Mouse (Mus musculus) cerebellum, adult 11 months (tissue): ENCODE results near the gene Adgrb3.
"Not testable (repeated sequence)": the region's sequence is repeated elsewhere in the genome, so short reads cannot be mapped to it uniquely, and the experiment has no call there.

Experiments
- DNase-seq: peaks from one replicate; pipeline ENCODE4 v3.0.0; 2022

The Adgrb3 gene

DNA sequence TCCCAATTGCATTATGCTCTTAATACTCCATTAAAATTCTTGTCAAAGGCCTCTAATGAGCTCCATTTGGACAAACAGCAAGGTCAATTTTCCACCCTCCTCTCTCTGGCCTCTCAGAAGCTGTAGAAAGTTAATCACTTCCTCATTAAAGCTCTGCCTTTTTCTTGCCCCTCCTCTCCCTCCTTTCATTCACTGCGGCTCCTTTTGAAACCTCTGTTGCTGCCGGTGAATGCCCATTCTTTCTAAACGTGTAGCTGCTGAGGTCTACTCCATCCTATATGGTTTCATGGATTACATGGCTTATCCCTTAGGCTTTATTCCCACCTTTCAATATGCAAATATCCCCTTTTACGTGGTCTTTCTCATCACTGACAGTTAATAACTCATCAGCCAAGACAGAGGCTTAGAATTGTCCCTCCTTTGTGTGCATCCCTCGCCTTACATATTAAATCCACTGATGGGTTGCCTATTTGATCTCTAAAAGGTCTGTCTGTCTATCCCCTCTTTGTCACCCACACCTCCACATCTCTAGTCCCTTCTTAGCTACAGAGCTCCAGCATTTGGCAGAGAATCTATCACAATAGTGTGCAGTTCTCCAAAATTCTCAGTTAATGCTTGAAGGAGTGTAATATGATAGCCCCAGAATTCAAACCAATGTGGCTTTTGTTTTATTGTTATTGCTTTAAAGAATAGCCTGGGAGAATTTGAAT, 741.3 kb downstream of the Adgrb3 start:
- DNase-seq, result no peak

DNA sequence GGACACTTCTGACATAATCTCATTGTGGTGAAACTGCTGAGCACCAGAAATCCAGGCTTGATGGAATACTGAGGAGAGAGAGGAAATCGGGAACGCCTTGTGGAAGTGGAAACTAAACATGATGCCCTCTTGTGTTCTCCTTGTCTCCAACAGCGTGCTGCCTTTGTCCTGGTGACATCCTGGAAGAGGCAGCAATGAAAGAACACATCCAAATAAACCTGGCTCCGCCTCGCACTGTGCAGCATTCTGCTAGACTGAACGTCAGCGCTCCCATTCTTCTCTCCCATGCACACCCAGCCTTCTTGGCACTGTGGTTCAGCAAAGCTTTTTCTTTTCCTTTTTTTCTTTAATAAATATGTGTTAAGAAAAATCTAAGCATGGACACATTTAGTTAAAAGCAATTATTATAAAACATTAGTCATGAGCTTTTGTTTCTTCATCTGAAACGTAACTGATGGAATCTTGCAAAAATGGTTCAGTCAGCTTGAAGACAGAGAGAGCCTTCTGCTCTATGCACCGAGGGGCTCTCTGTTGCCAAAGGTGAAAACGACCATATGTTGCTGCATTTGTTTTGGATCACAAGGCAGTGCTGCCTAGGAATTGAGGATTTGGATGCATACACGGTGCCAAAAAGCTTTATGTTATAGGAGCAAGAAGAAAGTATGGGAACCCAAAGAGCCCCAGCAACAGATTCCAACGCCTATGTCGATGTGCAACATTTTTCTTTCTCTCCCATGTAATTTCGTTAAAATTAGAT, 743.7 kb downstream of the Adgrb3 start:
- DNase-seq, result peak; percentile 75

DNA sequence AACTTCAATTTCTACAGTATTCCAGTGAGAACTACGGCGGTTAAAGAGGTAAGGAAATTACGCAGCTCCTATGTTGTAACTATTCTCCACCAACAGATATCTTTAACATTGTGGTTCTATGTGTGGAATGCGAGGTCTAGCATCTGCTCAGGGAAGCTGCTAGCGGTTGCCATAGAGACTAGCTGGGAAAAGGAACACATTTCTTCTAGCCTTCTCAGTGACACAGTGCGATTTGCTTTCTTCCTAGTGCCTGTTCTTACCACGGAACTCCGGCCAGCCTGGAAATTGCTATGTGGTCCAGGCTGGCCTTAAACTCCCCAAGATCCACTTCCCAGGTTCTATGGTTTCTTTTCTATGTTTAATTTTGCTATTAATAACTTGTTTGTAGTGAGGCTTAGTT, 747.1 kb downstream of the Adgrb3 start:
- no peak for DNase-seq

DNA sequence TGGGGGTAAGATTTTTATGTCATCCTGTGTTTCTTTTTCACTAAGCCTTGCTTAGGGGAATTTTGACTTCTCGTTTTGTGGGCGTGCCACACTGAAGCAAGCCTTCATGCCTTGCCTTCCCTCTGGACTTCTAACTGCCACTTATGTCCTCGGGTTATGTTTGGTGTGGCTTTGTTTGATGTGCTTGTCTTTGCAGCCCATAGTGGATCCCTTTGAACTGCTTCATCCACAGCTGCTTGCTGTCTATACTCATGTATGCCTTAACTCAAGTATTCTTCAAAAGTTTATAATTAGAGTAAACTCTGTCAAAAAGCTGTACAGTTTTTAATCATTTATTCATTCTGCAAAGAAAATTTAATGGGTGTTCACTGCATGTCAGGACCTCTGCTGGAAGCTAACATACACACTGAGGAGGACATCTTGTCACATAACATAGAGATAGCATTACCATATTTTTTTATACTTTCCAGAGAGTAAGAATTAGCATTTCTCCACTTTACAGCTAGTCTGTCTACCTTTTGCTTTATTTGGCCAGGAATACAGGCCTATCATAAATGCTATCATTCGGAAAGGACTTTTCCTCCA, 748.1 kb downstream of the Adgrb3 start:
- no peak for DNase-seq

DNA sequence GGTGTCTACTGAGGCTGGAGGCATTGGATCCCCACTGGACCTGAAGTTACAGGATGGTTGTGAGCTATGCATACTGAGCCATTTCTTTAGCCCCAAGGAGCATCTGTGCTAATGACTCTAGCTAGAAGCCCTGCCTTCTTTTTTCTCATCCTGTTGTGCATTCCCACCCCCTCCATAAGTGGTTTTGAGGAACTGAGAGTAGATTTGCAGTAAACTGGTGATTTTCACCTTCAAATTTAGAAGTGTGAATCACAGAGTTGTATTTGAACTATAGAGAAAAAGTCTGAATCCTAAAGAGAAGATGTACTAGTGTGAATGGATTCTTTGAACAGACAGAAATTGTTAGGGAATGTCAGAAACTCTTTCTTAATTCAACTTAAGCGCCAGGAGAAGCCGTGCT, 750.1 kb downstream of the Adgrb3 start:
- DNase-seq, result no peak

- DNase-seq, result no peak
Observed at GRCm38 (mm10) chr1:25075952-25076351, 753.6 kb downstream of the Adgrb3 start.

DNA sequence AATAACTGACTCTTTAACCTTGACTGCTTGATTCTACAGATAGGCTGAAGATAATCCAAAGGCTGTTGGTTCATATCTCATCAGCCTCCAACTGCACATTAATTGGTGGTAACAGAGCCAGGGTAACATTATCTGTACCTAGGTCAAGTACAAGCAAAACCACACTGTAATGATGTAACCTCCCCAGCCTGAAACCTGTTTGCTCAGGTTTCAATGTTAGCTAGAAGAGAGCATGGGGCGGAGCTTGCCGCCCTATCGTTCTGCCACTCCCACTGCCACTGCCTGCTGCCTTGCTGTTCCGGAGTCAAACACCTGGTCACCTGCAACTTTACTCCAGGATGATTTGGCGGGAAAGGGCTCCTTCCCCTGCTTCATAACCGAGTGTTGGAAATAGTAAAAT, 765.5 kb downstream of the Adgrb3 start:
- DNase-seq, result no peak

DNA sequence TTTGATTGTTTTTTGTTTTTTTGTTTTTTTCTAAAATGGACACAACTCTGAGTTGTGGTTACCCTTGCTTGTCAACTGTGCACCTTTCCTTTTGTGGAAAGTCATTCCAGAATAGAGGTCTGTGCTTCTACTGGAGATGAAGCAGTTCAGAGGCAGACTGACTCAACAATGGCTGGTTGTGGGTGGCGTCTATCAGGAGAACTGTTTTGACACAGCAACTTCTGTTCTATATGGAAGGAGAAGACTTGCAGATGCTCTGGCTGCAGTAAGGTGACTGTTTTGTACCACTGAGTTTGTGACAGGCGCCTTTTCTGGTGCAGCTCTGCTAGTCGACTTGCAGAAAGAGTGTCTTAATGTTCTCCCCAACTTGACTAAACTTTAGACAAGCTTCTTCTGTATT, 768.6 kb downstream of the Adgrb3 start:
- no peak for DNase-seq

DNA sequence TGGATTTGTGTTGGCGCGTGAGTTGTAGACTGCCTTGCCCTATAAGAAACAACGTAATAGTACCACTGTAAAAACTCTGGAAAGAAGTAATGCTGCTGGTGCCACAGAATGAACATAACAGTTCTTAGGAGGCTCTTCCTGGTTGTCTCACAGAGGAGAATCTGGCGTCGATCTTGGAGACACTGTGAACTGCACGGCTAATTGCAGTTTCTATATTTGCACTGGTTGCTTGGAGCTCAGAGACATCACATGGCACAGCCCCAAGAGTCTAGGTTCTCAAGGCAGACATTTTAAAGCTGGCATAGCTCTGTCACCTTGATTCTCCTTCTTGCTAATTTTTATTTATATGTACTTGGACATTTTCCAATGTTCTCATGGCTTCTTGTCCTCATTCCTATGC, 769.3 kb downstream of the Adgrb3 start:
- DNase-seq, result peak; percentile 26

GRCm38 (mm10) chr1:25057656-25058055, 771.9 kb downstream of the Adgrb3 start:
- peak; percentile 16 for DNase-seq

DNA sequence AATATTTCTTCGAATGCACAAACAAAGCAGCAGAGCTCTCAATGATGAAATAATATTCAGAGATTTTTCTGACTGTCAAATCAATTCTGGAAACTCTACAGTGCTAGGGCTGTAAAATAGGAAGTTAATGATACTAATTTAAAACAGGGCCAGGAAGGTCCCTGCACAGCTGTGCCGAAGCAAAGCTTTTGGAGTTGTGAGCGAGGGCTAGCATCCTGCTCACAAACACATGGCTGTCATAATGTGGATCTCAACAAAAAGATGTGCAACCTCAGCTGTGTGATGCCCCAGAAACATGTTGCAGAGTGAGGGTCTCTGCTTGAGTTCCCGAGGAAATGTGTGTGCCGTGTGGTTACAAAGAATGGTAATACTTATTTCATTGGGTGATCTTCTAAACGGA, 772.3 kb downstream of the Adgrb3 start:
- no peak for DNase-seq

DNA sequence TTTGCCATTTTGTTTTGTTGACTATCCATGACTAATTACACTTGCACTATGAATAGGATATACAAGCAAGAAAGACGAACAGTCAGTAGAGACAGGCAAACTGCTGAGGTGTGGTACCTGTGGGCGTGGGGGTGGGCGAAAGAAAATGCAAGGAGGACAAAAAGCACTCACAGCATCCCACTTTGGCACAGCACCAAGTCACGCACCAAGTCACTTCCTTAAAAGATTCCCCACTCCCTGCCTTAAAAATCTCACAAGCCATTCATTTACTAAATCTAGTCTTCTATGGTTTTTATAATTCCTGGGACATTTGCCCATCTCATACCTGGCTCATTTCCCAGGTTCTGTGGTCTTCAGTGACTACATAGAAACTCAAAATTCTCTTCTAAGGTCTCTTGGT, 787.4 kb downstream of the Adgrb3 start:
- DNase-seq, result no peak

- peak; percentile 8 for DNase-seq
Observed at GRCm38 (mm10) chr1:25034161-25034560, 795.3 kb downstream of the Adgrb3 start.

DNA sequence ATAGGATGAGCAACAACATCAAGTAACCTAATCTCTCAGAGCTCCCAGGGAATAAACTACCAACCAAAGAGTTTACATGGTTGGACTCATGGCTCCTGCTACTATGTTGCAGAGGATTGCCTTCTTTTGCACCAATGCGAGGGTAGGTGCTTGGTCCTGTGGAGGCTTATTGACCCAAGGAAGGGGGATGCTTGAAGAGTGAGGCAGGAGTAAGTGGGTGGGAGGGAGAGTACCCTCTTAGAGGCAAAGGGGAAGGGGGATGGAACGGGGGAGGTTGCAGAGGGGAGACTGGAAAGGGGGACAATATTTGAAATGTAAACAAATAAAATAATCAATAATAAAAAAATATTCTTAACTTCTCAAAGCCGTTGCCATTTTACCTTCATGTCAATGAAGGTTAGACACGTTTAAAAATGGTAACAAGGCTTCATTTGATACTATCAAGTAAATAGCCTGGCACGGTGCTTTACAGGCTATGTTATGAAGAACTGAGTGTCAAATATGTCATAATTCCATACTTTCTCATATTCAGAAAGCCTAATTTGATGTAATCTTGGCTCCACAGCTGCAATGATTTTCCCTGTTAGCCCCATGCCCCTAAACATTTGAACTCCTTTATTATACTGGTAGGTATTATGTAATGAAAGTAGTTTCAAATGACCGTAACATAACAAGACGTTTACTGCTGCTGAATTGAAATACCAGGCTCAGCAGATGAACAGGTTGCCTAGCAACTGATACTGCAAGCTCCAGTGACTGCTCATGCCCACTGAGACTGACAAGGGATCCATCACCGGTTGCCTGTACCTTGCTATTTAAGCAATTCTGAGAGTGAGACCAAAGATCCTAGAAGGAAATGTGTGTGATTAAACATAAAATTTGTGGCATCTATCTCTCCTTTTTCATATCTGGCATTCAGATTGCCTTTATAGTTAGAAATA, 796.1 kb downstream of the Adgrb3 start:
- DNase-seq, result peak; percentile 22

DNA sequence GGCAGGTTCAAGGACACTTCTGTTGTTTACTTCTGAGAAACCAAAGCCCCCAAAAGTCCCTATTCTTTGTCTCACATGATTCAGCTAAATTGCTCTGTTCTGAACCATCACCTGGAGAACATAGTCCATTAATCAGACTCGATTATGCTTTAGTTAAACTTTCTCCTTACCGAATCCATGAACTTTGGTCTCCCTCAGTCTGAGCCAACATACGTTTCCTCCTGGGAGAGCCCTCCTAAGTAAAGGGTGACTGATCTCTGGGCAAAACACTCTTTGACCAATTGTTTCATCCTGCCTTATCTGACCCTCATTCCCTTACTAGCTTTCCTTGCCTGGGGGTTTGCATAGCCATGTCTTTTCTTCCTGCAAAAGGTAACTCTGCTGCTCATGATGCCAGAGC, 806.4 kb downstream of the Adgrb3 start:
- no peak for DNase-seq

DNA sequence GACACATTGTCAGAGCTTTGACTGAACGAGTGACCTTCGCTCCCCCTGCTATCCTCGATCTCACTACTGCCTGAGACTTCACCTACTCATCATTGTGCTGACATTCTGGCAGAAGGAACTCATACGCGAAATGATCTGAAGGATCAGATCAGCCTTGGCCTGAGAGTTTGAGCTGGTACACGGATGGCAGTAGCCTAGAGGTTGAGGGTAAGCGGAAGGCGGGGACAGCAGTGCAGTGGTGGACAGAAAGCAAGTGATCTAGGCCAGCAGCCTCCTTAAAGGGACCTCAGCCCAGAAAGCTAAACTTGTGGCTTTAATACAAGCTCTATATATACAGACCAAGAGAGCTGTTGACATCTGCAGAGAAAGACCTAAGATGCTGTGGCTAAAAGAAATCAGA, 811.7 kb downstream of the Adgrb3 start:
- DNase-seq, result not testable (repeated sequence)
